Mouse (Mus musculus) thymus, adult 2 months (tissue): Measurements from ENCODE around the gene Ubxn4.

Source experiments
- CTCF ChIP-seq: fragments of 200-500 bp; IDR thresholded peaks from 2 replicates; pipeline ENCODE4 v1.5.1; 2012; ENCODE audit warnings: mild to moderate bottlenecking, control low read depth, low read length, moderate library complexity, borderline replicate concordance; ENCODE audit not compliant: control insufficient read depth, poor library complexity, insufficient read depth; ENCODE audit errors: extremely low read depth
- POLR2A ChIP-seq: fragments of 200-500 bp; IDR thresholded peaks from 2 replicates; pipeline ENCODE4 v1.6.1; 2012; ENCODE audit warnings: mild to moderate bottlenecking, low read length, control low read depth, moderate library complexity; ENCODE audit not compliant: control insufficient read depth, poor library complexity, insufficient read depth; ENCODE audit errors: extremely low read depth

GRCm38 (mm10) chr1:128327165-128327564 lies 83.4 kb downstream of the Ubxn4 start:
- TF ChIP-seq POLR2A (no peak), CTCF (no peak)
